Mouse (Mus musculus) fat pad, adult 2 months (tissue): ENCODE data around the gene Tom1l2.

Source experiments
- DNase-seq: peaks from one replicate; pipeline ENCODE4 v3.0.0-alpha.2; 2011; ENCODE audit warnings: low read depth, low spot score; ENCODE audit errors: extremely low read depth

The Tom1l2 gene

GRCm38 (mm10) chr11:60351388-60351787 lies 1.3 kb downstream of the Tom1l2 start:
- DNase-seq: no peak

GRCm38 (mm10) chr11:60346537-60346936 lies 6.2 kb downstream of the Tom1l2 start:
- DNase-seq: no peak

GRCm38 (mm10) chr11:60345868-60346267 lies 6.8 kb downstream of the Tom1l2 start:
- DNase-seq: no peak

- peak; percentile 82 for DNase-seq
These were observed 13.3 kb downstream of the Tom1l2 start for GRCm38 (mm10) chr11:60339361-60339760.

DNA sequence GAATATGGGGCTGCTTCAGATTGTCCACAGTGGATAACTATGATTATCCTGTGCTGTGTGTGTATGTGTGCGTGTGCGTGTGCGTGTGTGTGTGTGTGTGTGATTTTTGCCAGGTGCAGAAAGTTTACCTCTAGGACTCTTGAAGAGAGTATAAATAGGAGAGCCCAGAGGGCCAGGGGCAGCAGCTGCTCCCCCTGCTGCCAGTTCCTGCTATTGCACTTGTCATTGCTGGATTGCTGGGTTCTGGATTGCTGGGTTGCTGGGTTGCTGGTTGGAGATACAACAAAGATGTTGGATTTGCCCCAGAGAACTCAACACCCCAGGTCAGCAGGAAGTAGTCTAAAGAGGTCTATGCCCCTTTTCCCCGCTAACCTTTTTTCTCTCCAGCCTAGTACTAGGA lies 14.4 kb downstream of the Tom1l2 start:
- DNase-seq: no peak

DNA sequence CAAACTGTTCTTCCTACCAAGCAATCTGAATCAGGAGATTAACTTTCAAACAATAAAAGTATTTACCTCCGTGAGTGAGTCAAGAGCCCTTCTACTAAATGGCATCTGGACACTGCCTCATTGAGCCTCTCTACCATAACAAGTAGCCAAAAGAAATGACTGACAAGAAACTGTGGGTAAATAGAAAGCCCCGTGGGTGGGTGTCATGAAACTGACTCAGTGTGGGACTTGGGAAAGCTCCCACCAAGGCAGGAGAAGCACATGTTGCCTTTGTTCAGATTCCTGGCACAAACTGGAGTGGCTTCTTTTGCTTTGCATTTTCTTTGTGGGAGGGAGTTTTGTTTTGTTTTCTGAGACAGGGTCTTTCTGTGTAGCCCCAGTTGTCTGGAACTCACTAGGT lies 16.9 kb downstream of the Tom1l2 start:
- no peak for DNase-seq

- no peak for DNase-seq
These were observed 18.6 kb downstream of the Tom1l2 start for GRCm38 (mm10) chr11:60334124-60334523.

GRCm38 (mm10) chr11:60333461-60333860 lies 19.2 kb downstream of the Tom1l2 start:
- no peak for DNase-seq

GRCm38 (mm10) chr11:60330551-60330950 lies 22.2 kb downstream of the Tom1l2 start:
- no peak for DNase-seq

DNA sequence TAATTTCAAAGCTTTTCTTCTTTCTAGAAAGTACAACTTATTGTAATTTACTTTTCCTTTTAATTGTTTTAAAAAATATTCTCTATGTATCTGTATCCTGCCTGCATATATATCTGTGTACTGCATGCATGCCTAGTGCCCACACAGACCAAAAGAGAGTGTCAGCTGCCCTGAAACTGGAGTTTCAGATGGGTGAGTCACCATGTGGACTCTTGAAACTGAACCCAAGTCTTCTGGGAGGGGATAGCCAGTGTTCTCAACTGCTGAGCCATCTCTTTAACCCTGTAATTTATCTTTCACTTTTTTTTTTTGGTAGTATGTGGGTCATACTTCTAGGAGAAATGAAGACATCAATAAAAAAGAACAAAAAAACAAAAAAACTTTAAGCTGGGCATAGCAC lies 29.0 kb downstream of the Tom1l2 start:
- DNase-seq: no peak

- no peak for DNase-seq
These were observed 31.3 kb downstream of the Tom1l2 start for GRCm38 (mm10) chr11:60321438-60321837.

DNA sequence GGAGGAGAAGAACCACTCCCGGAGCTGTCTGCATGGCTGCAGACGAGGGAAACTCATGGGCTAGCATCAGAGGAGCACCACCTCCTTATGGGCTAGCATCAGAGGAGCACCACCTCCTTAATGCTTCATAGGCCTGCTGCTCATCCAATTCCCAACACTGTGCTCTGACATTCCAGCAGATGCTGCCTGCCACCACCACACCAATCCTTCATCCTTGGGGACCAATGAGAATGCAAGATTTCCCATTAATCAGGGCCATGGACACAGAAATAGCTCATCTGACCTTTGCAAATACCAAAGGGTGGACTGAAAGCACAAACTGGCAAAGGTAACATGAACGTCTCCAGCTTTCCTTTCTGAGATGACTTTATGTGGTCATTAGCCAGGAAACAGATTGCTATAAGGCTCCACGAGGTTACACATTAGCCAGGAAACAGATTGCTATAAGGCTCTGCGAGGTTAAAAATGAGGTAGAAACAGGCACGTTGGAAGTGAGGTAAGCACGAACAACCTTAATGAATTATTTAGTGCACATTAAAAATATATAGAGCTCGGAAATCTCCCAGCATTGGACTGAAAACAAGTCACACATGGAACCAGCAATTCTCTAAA lies 32.2 kb downstream of the Tom1l2 start:
- DNase-seq: no peak

GRCm38 (mm10) chr11:60319257-60320066 lies 33.2 kb downstream of the Tom1l2 start:
- no peak for DNase-seq

DNA sequence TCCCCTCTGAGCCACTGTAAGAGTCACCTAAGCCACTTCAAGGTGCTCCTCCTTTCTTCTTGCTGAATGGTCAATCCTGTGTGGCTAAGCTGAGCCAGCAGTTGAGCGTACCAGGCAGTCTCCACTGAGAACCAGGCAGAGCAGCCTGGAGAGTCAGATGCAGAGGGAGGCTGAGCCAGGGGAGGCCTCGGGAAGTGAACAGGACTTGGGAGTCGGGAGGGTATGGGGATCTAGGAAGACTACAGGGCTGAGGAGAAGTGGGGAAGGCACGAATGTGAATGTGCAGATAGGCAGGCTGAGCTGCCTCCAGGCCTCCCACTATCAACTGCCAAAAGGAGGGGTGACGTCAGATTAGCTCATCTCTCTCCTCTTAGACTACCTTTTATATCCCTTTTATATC lies 34.0 kb downstream of the Tom1l2 start:
- DNase-seq: no peak

GRCm38 (mm10) chr11:60317376-60318102 lies 35.2 kb downstream of the Tom1l2 start:
- DNase-seq: no peak

GRCm38 (mm10) chr11:60316883-60317282 lies 35.8 kb downstream of the Tom1l2 start:
- no peak for DNase-seq

DNA sequence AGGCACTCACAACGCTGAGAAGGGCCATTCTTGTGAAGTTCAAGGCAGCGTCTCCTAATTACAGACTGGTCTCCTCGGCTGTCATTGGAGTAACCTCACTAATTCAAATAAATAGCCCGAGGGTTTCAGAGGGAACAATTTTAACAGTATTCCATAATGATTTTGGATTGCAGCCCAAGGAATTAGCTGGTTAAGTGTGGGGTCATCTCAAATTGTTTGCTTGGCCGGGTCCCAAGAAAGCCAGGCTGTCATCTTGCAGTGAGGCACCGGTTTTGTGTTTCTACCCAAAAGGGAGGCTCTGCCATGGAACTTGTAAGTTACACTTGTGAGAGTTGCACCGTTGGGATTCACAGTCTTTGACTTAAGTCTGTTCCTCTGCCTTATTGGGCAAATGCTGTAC lies 36.5 kb downstream of the Tom1l2 start:
- no peak for DNase-seq

- no peak for DNase-seq
These were observed 41.5 kb downstream of the Tom1l2 start for GRCm38 (mm10) chr11:60311025-60311854.

- DNase-seq: no peak
These were observed 42.8 kb downstream of the Tom1l2 start for GRCm38 (mm10) chr11:60309875-60310274.

GRCm38 (mm10) chr11:60308506-60309116 lies 44.1 kb downstream of the Tom1l2 start:
- DNase-seq: no peak

DNA sequence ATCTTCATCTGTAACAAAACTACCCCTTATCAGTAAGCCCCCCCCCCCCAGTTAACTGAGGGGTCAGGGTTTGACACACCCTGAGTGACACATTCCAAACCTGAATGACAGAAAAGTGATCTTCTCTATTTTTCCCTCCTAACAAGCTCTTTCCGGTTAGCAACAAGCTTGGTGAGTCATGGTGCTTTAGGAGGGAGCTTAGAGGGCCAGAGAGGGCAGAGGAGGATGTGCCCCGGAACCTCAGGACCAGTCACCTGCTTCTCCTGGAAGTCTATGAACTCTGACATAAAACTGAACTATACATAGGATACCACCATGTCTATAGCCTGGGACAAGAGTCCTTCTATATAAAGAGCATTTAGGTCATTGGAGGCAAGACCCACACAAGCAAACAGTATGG lies 44.6 kb downstream of the Tom1l2 start:
- DNase-seq: no peak
